Mouse (Mus musculus): ENCODE data around the gene Defb33.

- TF ChIP-seq CTCF (IDR thresholded peaks at IDR 0.05; ENCODE audit: borderline replicate concordance, insufficient read depth, low read depth, low read length): no peak
- TF ChIP-seq POLR2A (IDR thresholded peaks at IDR 0.05; ENCODE audit: borderline replicate concordance, insufficient read depth, low read length): no peak
Observed at GRCm38 (mm10) chr8:20921971-20922370, 29.5 kb downstream of the Defb33 start, which contains the start of gene Gm6040.

All from cerebellum, adult 2 months (tissue).